Mouse (Mus musculus): ENCODE data around the gene Mfrp. TPM values are rescaled to one million over a fixed set of nuclear protein-coding genes. Genes with fewer than 3 reads are reported as not detected.

Gene Mfrp
- total RNA-seq, 2 experiments from 2014 or later, result not detected

DNA sequence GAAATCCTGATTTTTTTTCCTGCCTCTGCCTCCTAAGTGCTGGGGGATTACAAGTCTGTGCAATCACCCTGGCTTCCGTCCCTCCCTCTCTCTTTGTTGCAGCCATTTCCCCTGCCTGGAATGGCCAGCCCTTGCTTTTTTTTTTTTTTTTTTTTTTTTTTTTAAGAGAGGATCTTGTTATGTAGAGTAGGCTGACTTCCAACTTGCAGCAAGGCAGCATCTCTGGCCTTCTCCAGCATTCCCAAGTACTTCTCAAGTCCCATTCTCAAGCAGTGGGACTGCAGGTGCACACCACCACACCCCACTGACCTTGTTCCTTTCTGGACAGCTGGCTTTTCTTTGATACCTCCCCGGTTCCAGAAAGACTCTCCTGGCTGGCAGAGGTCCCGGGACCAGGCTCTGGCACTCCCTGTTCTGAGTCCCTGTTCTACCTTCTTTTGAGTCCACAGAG is 25.8 kb downstream of the Mfrp start:
- no peak for DNase-seq (ENCODE audit: low spot score in 2 of 2)

DNA sequence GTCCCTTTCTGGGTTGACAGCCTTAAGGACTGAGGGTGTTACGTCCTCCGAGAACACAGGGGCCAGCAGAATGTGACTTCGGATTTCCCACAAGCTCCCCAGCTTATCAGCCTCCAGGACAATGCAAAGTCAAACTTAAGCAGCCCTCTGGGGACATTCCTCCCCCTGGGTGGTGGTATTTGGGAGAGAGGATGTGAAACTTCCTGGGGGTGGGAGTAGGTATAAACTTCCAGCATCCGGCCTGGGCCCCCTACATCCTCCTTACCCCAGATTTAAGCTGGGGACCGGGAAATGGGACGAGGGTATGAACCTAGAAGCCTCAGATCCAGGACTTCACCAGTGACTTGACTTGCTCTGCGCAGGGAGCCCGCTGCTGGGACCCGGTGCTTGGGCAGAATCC is 28.1 kb downstream of the Mfrp start:
- no peak for DNase-seq (ENCODE audit: low spot score in 2 of 2)

DNA sequence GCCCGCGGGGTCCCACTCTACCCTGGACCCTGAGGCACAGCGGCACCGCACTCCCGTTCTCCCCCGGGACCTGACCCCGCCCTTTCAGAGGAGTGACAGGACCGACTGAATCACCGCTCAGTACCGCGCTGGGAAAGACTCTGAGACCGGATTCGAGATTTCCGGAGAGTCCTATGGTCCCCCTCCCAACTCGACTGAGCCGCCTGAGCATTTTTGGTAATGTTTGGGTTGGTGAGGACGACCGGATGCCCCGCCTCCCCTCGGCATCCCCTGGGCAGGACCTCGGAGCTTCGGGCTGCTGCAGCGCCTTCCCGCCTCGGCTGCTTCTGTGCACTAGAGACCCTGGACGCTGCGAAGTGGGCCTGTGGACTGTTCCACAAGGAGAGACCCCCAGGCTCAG is 28.5 kb downstream of the Mfrp start:
- DNase-seq (ENCODE audit: low spot score in 2 of 2), result peak; percentile 58 to 69

DNA sequence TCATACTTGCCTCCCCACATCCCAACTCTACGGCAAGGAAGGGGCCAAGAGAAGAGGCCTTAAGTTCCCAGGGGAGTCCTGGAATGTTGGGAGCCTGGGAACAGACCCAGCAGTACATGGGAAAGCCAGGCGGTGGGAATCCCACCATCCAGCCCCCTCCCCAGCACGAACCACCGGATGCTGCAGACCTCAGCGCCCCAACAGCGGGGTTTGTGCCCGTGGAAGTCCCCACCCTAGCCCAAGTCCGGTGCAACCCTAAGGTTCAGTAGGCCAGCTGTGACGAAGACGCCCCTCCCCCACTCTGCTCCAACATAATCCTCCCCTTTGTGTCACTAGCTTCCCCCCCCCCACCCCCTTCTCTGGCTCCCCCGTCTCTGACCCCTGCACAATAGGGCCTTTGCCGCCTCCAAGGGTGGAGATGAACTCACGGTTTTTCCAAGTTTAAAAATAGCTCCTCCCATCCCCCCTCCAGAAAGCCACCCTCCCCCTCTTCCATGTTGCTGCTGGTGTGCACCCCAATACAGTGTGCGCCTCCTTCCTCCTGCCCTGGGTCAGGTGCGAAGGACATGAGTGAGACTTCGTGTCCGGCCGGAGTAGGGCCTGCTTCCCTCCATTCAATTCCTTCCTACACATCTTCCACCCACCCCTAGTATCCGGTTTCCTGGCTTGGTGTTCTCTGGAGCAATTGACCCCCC is 29.2 kb downstream of the Mfrp start:
- no peak for DNase-seq (ENCODE audit: low spot score in 2 of 2)

DNA sequence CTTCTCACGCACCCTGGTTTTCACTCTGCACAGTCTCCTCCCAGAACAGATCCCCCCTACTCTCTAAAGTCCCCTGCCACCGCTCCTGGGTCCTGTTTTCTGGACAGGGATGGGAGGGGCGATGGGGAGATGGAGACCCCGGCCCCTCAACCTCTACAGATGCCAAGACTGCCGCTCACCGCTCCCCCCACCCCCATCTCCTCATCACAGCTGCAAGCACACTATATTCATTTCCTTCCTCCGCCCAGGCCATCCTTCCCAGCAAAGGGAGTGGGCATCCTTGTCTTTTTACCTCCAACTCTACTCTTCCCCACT is 29.7 kb downstream of the Mfrp start:
- no peak for DNase-seq (ENCODE audit: low spot score in 2 of 2)

DNA sequence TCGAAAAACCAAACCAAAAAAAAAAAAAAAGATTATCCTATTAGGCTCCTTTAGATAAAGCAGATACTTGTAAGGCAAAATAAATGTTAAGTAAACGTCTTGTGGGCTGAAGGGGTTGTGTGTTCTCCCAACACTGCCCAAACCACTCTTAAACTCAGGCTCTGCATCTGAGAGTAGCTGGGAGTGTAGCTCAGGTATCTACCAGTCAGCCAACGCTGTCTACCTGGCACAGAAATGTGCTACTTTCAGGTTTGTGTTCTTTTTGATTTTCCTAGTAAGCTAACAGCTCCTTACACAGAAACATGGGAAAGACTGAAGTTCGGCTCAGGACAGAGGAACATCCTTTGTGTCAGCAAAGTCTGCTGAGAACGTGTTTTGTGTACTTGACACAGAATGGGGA is 30.7 kb downstream of the Mfrp start:
- no peak for DNase-seq (ENCODE audit: low spot score in 2 of 2)

GRCm38 (mm10) chr9:44133287-44133686 is 31.8 kb downstream of the Mfrp start:
- no peak for DNase-seq (ENCODE audit: low spot score in 2 of 2)

DNA sequence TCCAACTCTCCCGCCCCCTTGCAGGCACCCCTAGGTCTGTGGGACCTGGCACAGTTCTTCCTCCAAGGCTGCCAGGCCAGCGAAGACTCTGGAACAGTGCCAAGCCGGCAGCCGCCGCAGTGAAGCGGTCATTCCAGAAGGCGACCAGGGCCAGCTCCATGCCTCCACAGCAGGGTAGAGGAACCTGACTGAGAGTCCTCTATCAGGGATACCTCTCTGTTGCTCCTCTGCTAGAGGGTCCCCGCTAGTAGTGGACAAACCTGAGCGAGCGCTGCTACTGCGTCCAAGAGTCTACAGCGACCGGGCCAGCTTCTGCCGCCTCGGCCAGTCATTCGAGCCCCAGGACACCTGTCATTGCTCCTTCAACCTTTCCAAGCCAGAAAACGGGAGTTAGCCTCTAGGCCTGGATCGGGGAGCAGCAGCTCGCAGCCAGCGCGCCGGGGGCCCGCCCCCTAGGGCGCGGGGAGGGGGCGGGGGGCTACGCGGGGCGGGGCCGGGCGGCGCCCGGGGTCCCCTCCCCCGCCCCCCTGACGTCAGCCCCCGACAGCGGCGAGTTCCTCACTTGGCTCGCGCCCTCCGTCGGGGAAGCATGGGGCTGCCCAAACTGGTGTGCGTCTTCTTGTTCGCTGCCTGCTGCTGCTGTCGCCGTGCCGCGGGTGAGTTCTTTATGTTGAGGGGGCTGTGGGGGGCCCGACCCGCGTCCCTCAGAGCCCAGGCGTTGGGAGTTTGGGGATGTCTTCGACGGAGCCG is 32.7 kb downstream of the Mfrp start, which contains the start of gene Mcam:
Mcam (plus strand) TSS at position 369 of the 750 bp plus-strand sequence.
- peak; percentile 72 to 77 for DNase-seq (ENCODE audit: low spot score in 2 of 2)

DNA sequence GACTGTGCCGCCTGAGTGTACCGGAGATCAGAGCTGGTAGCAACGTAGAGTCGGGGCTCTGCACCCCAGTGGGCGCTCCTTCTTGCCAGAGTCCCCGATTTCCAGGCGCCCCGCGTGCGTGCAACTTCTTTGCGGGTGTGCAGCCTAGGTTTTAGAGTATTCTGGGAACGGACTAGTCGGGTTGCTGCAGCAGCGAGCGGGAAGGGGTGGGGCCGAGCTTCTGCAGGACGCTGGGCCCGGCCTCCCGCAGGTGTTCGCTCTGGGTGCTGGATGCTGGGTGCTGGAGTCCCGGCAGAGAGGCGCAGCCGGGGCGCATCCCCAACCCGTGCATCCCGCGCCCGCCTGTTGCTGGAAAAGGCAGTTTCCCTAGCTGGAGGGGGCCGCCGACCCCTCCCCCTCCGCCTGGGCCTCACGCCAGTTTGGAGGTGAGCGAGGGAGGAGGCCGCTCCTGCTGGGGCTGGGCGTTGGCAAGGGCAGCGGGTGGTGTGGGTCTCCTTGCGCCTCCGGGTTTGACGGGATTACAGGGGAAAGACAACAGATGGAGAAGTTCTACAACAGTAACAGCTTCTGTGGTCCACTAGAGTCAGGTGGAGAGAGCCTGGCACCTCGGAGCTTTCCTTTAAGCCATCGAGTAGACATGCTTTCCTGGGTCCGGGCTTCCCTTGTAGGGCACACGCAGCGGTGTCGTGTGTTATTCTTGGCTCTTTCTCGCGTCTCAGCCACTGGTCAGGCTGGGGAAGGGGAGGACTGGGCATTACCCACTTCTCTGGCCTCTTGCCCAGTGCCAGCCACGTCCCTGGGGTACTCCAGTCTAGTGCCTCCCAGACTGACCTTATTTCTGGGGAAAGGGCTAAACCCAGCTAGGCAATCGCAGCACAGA is 33.6 kb downstream of the Mfrp start:
- peak in 1 of 2 experiments; percentile 64 for DNase-seq (ENCODE audit: low spot score in 2 of 2)

GRCm38 (mm10) chr9:44135731-44136411 is 34.3 kb downstream of the Mfrp start:
- no peak for DNase-seq (ENCODE audit: low spot score in 2 of 2)

- no peak for DNase-seq (ENCODE audit: low spot score in 2 of 2)
These were observed 36.3 kb downstream of the Mfrp start for GRCm38 (mm10) chr9:44137846-44138245.

GRCm38 (mm10) chr9:44141951-44142350 is 40.4 kb downstream of the Mfrp start:
- no peak for DNase-seq (ENCODE audit: low spot score in 2 of 2)

GRCm38 (mm10) chr9:44143421-44143820 is 41.9 kb downstream of the Mfrp start:
- DNase-seq (ENCODE audit: low spot score in 2 of 2), result no peak

GRCm38 (mm10) chr9:44144023-44144717 is 42.6 kb downstream of the Mfrp start:
- no peak for DNase-seq (ENCODE audit: low spot score in 2 of 2)

DNA sequence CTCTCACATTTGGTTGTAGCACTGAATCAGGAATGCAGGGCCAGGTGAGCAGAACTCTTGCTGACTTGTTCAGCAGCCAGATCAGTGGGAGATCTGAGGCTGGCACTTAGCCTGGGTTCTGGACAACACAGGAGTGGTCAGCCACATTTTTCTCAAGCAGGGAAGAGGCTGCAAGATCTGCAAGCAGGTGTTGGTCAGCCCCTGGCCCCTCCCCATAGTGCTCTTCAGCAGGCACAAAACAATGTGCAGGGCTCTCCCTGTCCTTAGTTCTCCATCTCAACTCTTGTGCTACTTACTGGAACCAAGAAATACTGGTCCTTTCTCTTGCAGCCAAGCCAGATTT is 43.2 kb downstream of the Mfrp start:
- no peak for DNase-seq (ENCODE audit: low spot score in 2 of 2)

DNA sequence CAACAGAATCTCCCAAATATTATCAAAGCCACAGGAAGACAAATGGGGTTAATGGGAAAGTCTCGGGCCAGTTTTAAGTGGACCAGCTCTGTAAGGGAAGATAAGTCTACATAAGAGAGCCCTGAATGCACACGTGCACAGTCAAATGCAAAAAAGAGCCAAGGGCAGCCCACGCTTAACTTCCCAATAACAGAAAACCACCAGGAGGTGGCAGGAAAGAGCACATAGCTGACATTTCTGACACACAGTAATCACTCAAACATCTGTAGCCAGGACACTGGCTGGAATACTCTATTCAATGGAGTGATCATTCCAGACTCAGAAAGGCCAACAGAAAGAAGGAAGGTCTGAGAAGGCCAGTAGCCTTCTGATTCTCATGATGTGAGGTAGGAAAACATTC is 45.8 kb downstream of the Mfrp start:
- DNase-seq (ENCODE audit: low spot score in 2 of 2), result no peak

Data from adrenal gland, adult 18-20 months (tissue).